Comparison of ENCODE assay signal across 9 mouse cellular contexts in the genomic region with DNA sequence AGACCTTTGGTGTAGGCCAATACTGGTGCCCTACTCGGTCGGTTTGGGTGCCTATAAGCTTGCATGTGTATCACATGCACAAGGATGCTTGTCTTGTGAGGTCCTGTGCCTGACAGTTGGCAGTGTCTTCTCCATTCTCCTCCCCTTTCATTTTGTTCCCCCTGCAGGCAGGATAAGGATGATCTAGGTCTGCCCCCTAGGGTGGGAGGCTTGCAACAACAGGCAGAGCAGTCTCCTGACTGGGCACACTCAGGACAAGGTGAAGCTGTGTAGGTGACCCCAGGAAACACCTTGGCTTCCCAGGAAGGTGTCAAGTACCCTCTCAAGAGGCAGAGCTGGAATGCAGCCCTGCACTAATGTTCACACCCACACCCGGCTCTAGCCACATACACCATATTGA. TPM values are rescaled to one million over a fixed set of nuclear protein-coding genes. Genes with fewer than 3 reads are reported as not detected.
A peak's percentile ranks its signal among the peaks of the same experiment; 100 is the strongest.
DNase-seq lines count a peak whose midpoint lies in the region; ATAC-seq and TF ChIP-seq lines count a peak whose summit lies in the region.
"Had no signal": no experiment of that assay in that cellular context is flagged by ENCODE, and none has a peak within 500 bp of the region (broad histone marks: within the 10 kb centered on the region; RNA-seq: fewer than 3 reads in every experiment).

No protein-coding gene starts in this region.

- no peak for TF ChIP-seq POLR2A in brain, embryonic 14.5 days (IDR thresholded peaks at IDR 0.05; ENCODE audit: borderline replicate concordance, extremely low read depth, insufficient read depth, insufficient read length, poor library complexity, severe bottlenecking)

- ATAC-seq in forebrain, embryonic 11.5 days (replicated peaks; ENCODE audit: low FRiP score), result peak; percentile 64; the same call in 1 of the 2 replicates
- ATAC-seq in forebrain, embryonic 15.5 days (replicated peaks), result no peak
- peak; percentile 54; the same call in 1 of the 2 replicates for ATAC-seq in forebrain, embryonic 14.5 days

- no peaks in the 10 kb centered on the region; the same call in 1 of the 2 replicates for H3K4me1 ChIP-seq in forebrain, embryonic 11.5 days (replicated peaks; ENCODE audit: control insufficient read depth, insufficient read depth, low read length)
- H3K4me1 ChIP-seq in forebrain, embryonic 15.5 days, result peaks cover 4% of the 10 kb centered on the region; the same call in 1 of the 2 replicates
- no peaks in the 10 kb centered on the region for H3K4me1 ChIP-seq in forebrain, embryonic 14.5 days (ENCODE audit: control insufficient read depth, insufficient read depth, low read length)
- H3K4me1 ChIP-seq: limb, embryonic 12.5 days had no signal

- no peak overlapping the region for H3K9ac ChIP-seq in forebrain, embryonic 11.5 days (ENCODE audit: low read length)
- H3K9ac ChIP-seq in forebrain, embryonic 15.5 days (replicated peaks), result no peak overlapping the region
- no peak overlapping the region for H3K9ac ChIP-seq in forebrain, embryonic 14.5 days (ENCODE audit: low read length)
- H3K9ac ChIP-seq: limb, embryonic 12.5 days had no signal

- no peaks in the 10 kb centered on the region for H3K36me3 ChIP-seq in forebrain, embryonic 11.5 days (ENCODE audit: control insufficient read depth, insufficient read depth, low read length)
- H3K36me3 ChIP-seq in forebrain, embryonic 15.5 days, result no peaks in the 10 kb centered on the region
- H3K36me3 ChIP-seq in forebrain, embryonic 14.5 days (ENCODE audit: control insufficient read depth, insufficient read depth, low read length), result 0 out of 2 replicates have a peak, but pooled peaks cover 10% of the 10 kb centered on the region

- no peak overlapping the region for H3K4me2 ChIP-seq in forebrain, embryonic 11.5 days (ENCODE audit: low read depth, low read length, severe bottlenecking)
- H3K4me2 ChIP-seq in forebrain, embryonic 15.5 days (replicated peaks), result no peak overlapping the region
- H3K4me2 ChIP-seq in forebrain, embryonic 14.5 days (ENCODE audit: low read length), result no peak overlapping the region
- H3K4me2 ChIP-seq: limb, embryonic 12.5 days had no signal

- peak; percentile 72 for TF ChIP-seq CTCF in brain, embryonic 14.5 days (IDR thresholded peaks at IDR 0.05; ENCODE audit: borderline replicate concordance, extremely low read depth, insufficient read depth, insufficient read length)

- H3K4me3 ChIP-seq in forebrain, embryonic 11.5 days (ENCODE audit: low read depth, low read length), result no peak overlapping the region
- H3K4me3 ChIP-seq in forebrain, embryonic 15.5 days, result no peak overlapping the region
- H3K4me3 ChIP-seq in forebrain, embryonic 14.5 days (ENCODE audit: low read depth, low read length), result no peak overlapping the region
- H3K4me3 ChIP-seq: limb, embryonic 12.5 days had no signal

- peak; percentile 63 for DNase-seq in forebrain, embryonic 11.5 days (ENCODE audit: low spot score)
- DNase-seq in brain, embryonic 14.5 days (ENCODE audit: low read depth), result peak; percentile 46
- peak; percentile 39 for DNase-seq in forebrain, embryonic 14.5 days (ENCODE audit: low spot score)
- DNase-seq in heart, postnatal 25 days (ENCODE audit: low spot score), result peak; percentile 10
- peak; percentile 51 to 70 for DNase-seq in layer of hippocampus, postnatal 10 days (ENCODE audit: low spot score in 2 of 2)
- peak; percentile 75 to 81 for DNase-seq in lung, postnatal 4 days
- peak; percentile 27 to 30 for DNase-seq in right cerebral cortex, postnatal 36 days (ENCODE audit: low spot score in 2 of 2)

- no peaks in the 10 kb centered on the region for H3K27me3 ChIP-seq in forebrain, embryonic 11.5 days (ENCODE audit: control insufficient read depth, insufficient read depth, low read length)
- H3K27me3 ChIP-seq in forebrain, embryonic 15.5 days, result no peaks in the 10 kb centered on the region
- no peaks in the 10 kb centered on the region for H3K27me3 ChIP-seq in forebrain, embryonic 14.5 days (replicated peaks; ENCODE audit: control insufficient read depth, insufficient read depth, low read length)
- H3K27me3 ChIP-seq: limb, embryonic 12.5 days had no signal

- intact Hi-C loops in heart, postnatal 25 days (cut with DNase I), result loop anchor here (1.0 to 5.0 kb wide), 3 partner anchors 40 to 215 kb away; a partner anchor contains a TSS

- H3K27ac ChIP-seq in forebrain, embryonic 11.5 days (ENCODE audit: low read depth, low read length), result no peak overlapping the region
- H3K27ac ChIP-seq in forebrain, embryonic 15.5 days (replicated peaks), result no peak overlapping the region
- H3K27ac ChIP-seq in forebrain, embryonic 14.5 days (ENCODE audit: low read depth, low read length), result no peak overlapping the region
- H3K27ac ChIP-seq: limb, embryonic 12.5 days had no signal

- WGBS in forebrain, embryonic 11.5 days, result 57% methylated on average over 3 of the region's 3 CpGs
- WGBS in forebrain, embryonic 15.5 days, result 70% methylated on average over 3 of the region's 3 CpGs
- WGBS in forebrain, embryonic 14.5 days, result 83% methylated on average over 3 of the region's 3 CpGs

- H3K9me3 ChIP-seq in forebrain, embryonic 11.5 days (ENCODE audit: control insufficient read depth, low read length), result no peaks in the 10 kb centered on the region
- no peaks in the 10 kb centered on the region for H3K9me3 ChIP-seq in forebrain, embryonic 15.5 days
- no peaks in the 10 kb centered on the region for H3K9me3 ChIP-seq in forebrain, embryonic 14.5 days (replicated peaks; ENCODE audit: control insufficient read depth, low read length)
- H3K9me3 ChIP-seq: limb, embryonic 12.5 days had no signal

RNA-seq across cellular contexts. Expression of a gene that starts 24.3 kb away (rescaled TPM):
- polyA plus RNA-seq in forebrain, embryonic 11.5 days (2014; fragmentation: Nextera tagmentation; extraction: Ambion mirVana), result 89.9 and 93.3 TPM in 2 replicates
- 104 and 106 TPM in 2 replicates for polyA plus RNA-seq in forebrain, embryonic 15.5 days (2015; fragmentation: Nextera tagmentation; extraction: Ambion mirVana)
- polyA plus RNA-seq in brain, embryonic 14.5 days (2012; rRNA removed), result 70.7 and 78.1 TPM in 2 replicates
- 95.0 and 113 TPM in 2 replicates for polyA plus RNA-seq in forebrain, embryonic 14.5 days (2014; fragmentation: Nextera tagmentation; extraction: Ambion mirVana)
- total RNA-seq in heart, postnatal 25 days (2021), result 10 to 100 TPM; 36.9 to 37.9 TPM
- 10 to 100 TPM; 67.2 to 69.7 TPM for total RNA-seq in layer of hippocampus, postnatal 10 days (2021)

RNA-seq across cellular contexts. Expression of a gene that starts 27.7 kb away (rescaled TPM):
- 36.5 and 37.1 TPM in 2 replicates for polyA plus RNA-seq in forebrain, embryonic 11.5 days (2014; fragmentation: Nextera tagmentation; extraction: Ambion mirVana)
- 43.1 and 47.4 TPM in 2 replicates for polyA plus RNA-seq in forebrain, embryonic 15.5 days (2015; fragmentation: Nextera tagmentation; extraction: Ambion mirVana)
- 44.9 and 53.1 TPM in 2 replicates for polyA plus RNA-seq in brain, embryonic 14.5 days (2012; rRNA removed)
- polyA plus RNA-seq in forebrain, embryonic 14.5 days (2014; fragmentation: Nextera tagmentation; extraction: Ambion mirVana), result 38.4 and 44.4 TPM in 2 replicates
- total RNA-seq in heart, postnatal 25 days (2021), result 10 to 100 TPM; 78.5 to 84.7 TPM
- 10 to 100 TPM; 31.5 to 32.8 TPM for total RNA-seq in layer of hippocampus, postnatal 10 days (2021)

RNA-seq across cellular contexts. Expression of a gene that starts 41.5 kb away (rescaled TPM):
- 44.0 and 48.6 TPM in 2 replicates for polyA plus RNA-seq in forebrain, embryonic 11.5 days (2014; fragmentation: Nextera tagmentation; extraction: Ambion mirVana)
- 95.8 and 96.3 TPM in 2 replicates for polyA plus RNA-seq in forebrain, embryonic 15.5 days (2015; fragmentation: Nextera tagmentation; extraction: Ambion mirVana)
- polyA plus RNA-seq in brain, embryonic 14.5 days (2012; rRNA removed), result 61.5 and 80.8 TPM in 2 replicates
- 83.3 and 87.6 TPM in 2 replicates for polyA plus RNA-seq in forebrain, embryonic 14.5 days (2014; fragmentation: Nextera tagmentation; extraction: Ambion mirVana)
- 1 to 10 TPM; 4.7 TPM for total RNA-seq in heart, postnatal 25 days (2021)
- total RNA-seq in layer of hippocampus, postnatal 10 days (2021), result 10 to 100 TPM; 60.4 to 63.3 TPM

Comparison
In these comparisons a context has a peak if more than half of its experiments do, and no peak if none do; other contexts are left out.
1. DNase-seq: peak in every context shown above with its lines; median percentile 78 in lung, postnatal 4 days; 63 in forebrain, embryonic 11.5 days; 60 in layer of hippocampus, postnatal 10 days; 46 in brain, embryonic 14.5 days; 39 in forebrain, embryonic 14.5 days; 28 in right cerebral cortex, postnatal 36 days; 10 in heart, postnatal 25 days.